Mouse (Mus musculus): ENCODE results near the gene Atg9a.

DNA sequence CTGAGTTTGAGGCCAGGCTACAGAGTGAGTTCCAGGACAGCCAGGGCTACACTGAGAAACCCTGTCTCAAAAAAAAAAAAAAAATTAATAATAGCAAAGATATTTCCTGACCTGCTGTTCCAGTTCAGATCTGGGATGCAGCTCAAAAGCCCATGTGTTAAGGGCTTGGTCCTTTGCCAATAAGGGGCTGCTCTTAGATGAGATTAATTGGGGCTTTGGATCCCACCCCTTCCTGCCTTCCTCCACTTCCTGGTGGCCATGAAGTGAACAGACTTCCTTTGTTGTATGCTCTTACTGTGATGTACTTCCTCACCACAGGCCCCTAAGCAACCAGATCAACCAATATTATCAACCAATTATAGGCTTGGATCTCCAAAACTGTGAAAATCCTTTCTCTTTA, 4.9 kb downstream of the Atg9a start:
- TF ChIP-seq CTCF (IDR thresholded peaks at IDR 0.05; ENCODE audit: low read depth): no peak
- no peak for TF ChIP-seq EP300 (optimal IDR thresholded peaks at IDR 0.05)

Data from stomach, postnatal 0 days (tissue).